Mouse (Mus musculus) neural tube, embryonic 11.5 days (tissue): Measurements from ENCODE around the gene Tas2r105. TPM values are rescaled to one million over a fixed set of nuclear protein-coding genes. Genes with fewer than 3 reads are reported as not detected.

Source experiments
- ATAC-seq: fragments of 200-750 bp; cut with Nextera tagmentation; 2 replicates; pipeline ENCODE4 v1.8.0; 2017; ENCODE audit warnings: moderate number of reproducible peaks, mild to moderate bottlenecking, moderate TSS enrichment, moderate library complexity; ENCODE audit not compliant: insufficient read depth, low FRiP score, low TSS enrichment
- DNase-seq: peaks from one replicate; pipeline ENCODE4 v3.0.0-alpha.2; 2015; ENCODE audit warnings: low spot score
- H3K27ac ChIP-seq: fragments of 300-500 bp; sonication (generic); 2 replicates; pipeline ENCODE4 v1.5.1; 2014; ENCODE audit warnings: low read depth, mild to moderate bottlenecking, low read length
- H3K27me3 ChIP-seq: fragments of 300-500 bp; sonication (generic); 2 replicates; pipeline ENCODE4 v1.6.1; 2014; ENCODE audit warnings: mild to moderate bottlenecking, low read length, mixed read lengths; ENCODE audit not compliant: control insufficient read depth, insufficient read depth
- H3K36me3 ChIP-seq: fragments of 300-500 bp; sonication (generic); 2 replicates; pipeline ENCODE4 v1.6.1; 2014; ENCODE audit warnings: mild to moderate bottlenecking, low read length, moderate library complexity, mixed read lengths; ENCODE audit not compliant: control insufficient read depth, insufficient read depth
- H3K4me1 ChIP-seq: fragments of 300-500 bp; sonication (generic); 2 replicates; pipeline ENCODE4 v1.6.1; 2014; ENCODE audit warnings: low read length, mixed read lengths; ENCODE audit not compliant: control insufficient read depth, insufficient read depth
- H3K4me2 ChIP-seq: fragments of 300-500 bp; sonication (generic); 2 replicates; pipeline ENCODE4 v1.6.1; 2014; ENCODE audit warnings: low read depth, mild to moderate bottlenecking, moderate library complexity
- H3K4me3 ChIP-seq: fragments of 300-500 bp; sonication (generic); 2 replicates; pipeline ENCODE4 v1.5.1; 2014; ENCODE audit warnings: low read depth, low read length
- H3K9ac ChIP-seq: fragments of 300-500 bp; sonication (generic); 2 replicates; pipeline ENCODE4 v1.6.1; 2014; ENCODE audit warnings: mild to moderate bottlenecking, low read length
- H3K9me3 ChIP-seq: fragments of 300-500 bp; sonication (generic); 2 replicates; pipeline ENCODE4 v1.6.1; 2016; ENCODE audit warnings: low read length; ENCODE audit not compliant: control insufficient read depth
- WGBS: fragments of 180-500 bp; shearing (Covaris S2); extraction: QIAGEN DNeasy Blood & Tissue Kit; methylation state at CpG from one replicate; pipeline ENCODE4 v1.1.7; 2014; 5-methylcytosine and 5-hydroxymethylcytosine counted together
- polyA plus RNA-seq: library from polyadenylated mRNA; unstranded; fragments of >200 nt; fragmentation: Nextera tagmentation; extraction: Ambion mirVana; gene quantifications from 2 replicates; pipeline ENCODE4 v1.2.1, GENCODE M21; 2014

The Tas2r105 gene
- not detected in 2 replicates for polyA plus RNA-seq

GRCm38 (mm10) chr6:131687395-131687794 lies at the start of gene Tas2r105:
Tas2r105 (minus strand) TSS chr6:131687495.
- ATAC-seq: no peak
- H3K27me3 ChIP-seq: no peaks in the 10 kb centered on the region
- 85% methylated on average over 1 of the region's 1 CpGs for WGBS
- H3K4me2 ChIP-seq: no peak within 1 kb of the TSS
- no peak within 1 kb of the TSS for H3K9ac ChIP-seq
- peaks cover 2% of the 10 kb centered on the region; the same call in 1 of the 2 replicates for H3K9me3 ChIP-seq
- no peak within 1 kb of the TSS for H3K27ac ChIP-seq
- no peaks in the 10 kb centered on the region for H3K36me3 ChIP-seq
- no peaks in the 10 kb centered on the region for H3K4me1 ChIP-seq
- no peak for DNase-seq
- no peak within 1 kb of the TSS for H3K4me3 ChIP-seq

GRCm38 (mm10) chr6:131712803-131713202 lies 25.5 kb upstream of the Tas2r105 start:
- no peak for ATAC-seq
- H3K4me3 ChIP-seq: no peak overlapping the region
- H3K9me3 ChIP-seq: no peaks in the 10 kb centered on the region
- H3K4me1 ChIP-seq: no peaks in the 10 kb centered on the region
- H3K27ac ChIP-seq: no peak overlapping the region
- H3K4me2 ChIP-seq: no peak overlapping the region
- no peaks in the 10 kb centered on the region for H3K27me3 ChIP-seq
- no peaks in the 10 kb centered on the region for H3K36me3 ChIP-seq
- H3K9ac ChIP-seq: no peak overlapping the region
- no peak for DNase-seq
- 47% methylated on average over 7 of the region's 7 CpGs for WGBS

- H3K9me3 ChIP-seq: no peaks in the 10 kb centered on the region
- ATAC-seq (no peak), DNase-seq (no peak)
- H3K9ac ChIP-seq: no peak within 1 kb of the TSS
- no peaks in the 10 kb centered on the region for H3K36me3 ChIP-seq
- H3K27ac ChIP-seq: no peak within 1 kb of the TSS
- H3K4me1 ChIP-seq: no peaks in the 10 kb centered on the region
- H3K27me3 ChIP-seq: no peaks in the 10 kb centered on the region
- no peak within 1 kb of the TSS for H3K4me3 ChIP-seq
- no peak within 1 kb of the TSS for H3K4me2 ChIP-seq
Measured at GRCm38 (mm10) chr6:131689963-131690362, 2.7 kb upstream of the Tas2r105 start, which contains the start of gene Tas2r114. Tas2r114 (minus strand) TSS chr6:131690063.

- Histone ChIP-seq H3K4me1 (no peaks in the 10 kb centered on the region), H3K27ac (no peak within 1 kb of the TSS), H3K4me3 (no peak within 1 kb of the TSS), H3K36me3 (no peaks in the 10 kb centered on the region), H3K9ac (no peak within 1 kb of the TSS), H3K27me3 (no peaks in the 10 kb centered on the region), H3K4me2 (no peak within 1 kb of the TSS), H3K9me3 (peaks cover 2% of the 10 kb centered on the region; the same call in 1 of the 2 replicates)
- ATAC-seq (no peak), DNase-seq (no peak)
- 84% methylated on average over 1 of the region's 1 CpGs for WGBS
Measured at GRCm38 (mm10) chr6:131685644-131686043, 1.7 kb downstream of the Tas2r105 start, which contains the start of gene Tas2r104. Tas2r104 (minus strand) TSS chr6:131685744.

- Histone ChIP-seq H3K9me3 (peaks cover 2% of the 10 kb centered on the region; the same call in 1 of the 2 replicates), H3K4me3 (no peak within 1 kb of the TSS), H3K27me3 (no peaks in the 10 kb centered on the region), H3K4me1 (no peaks in the 10 kb centered on the region), H3K4me2 (no peak within 1 kb of the TSS), H3K36me3 (no peaks in the 10 kb centered on the region), H3K27ac (no peak within 1 kb of the TSS), H3K9ac (no peak within 1 kb of the TSS)
- ATAC-seq: no peak
- DNase-seq: no peak
- WGBS: 70% methylated on average over 3 of the region's 3 CpGs
Measured at GRCm38 (mm10) chr6:131678786-131679185, 8.5 kb downstream of the Tas2r105 start, which contains the start of gene Tas2r106. Tas2r106 (minus strand) TSS chr6:131678886.

- Histone ChIP-seq H3K4me3 (no peak within 1 kb of the TSS), H3K4me2 (no peak within 1 kb of the TSS), H3K27me3 (no peaks in the 10 kb centered on the region), H3K9me3 (no peaks in the 10 kb centered on the region), H3K4me1 (no peaks in the 10 kb centered on the region), H3K9ac (no peak within 1 kb of the TSS), H3K36me3 (no peaks in the 10 kb centered on the region), H3K27ac (no peak within 1 kb of the TSS)
- DNase-seq (no peak), ATAC-seq (no peak)
Measured at GRCm38 (mm10) chr6:131660049-131660448, 27.2 kb downstream of the Tas2r105 start, which contains the start of gene Tas2r107. Tas2r107 (minus strand) TSS chr6:131660149.

Other genes with a start within 250 kb of the Tas2r105 start
- gene 5430401F13Rik, start 201.1 kb downstream of the Tas2r105 start, polyA plus RNA-seq: not detected in 2 replicates
- gene Gm6619, start 201.1 kb downstream of the Tas2r105 start, polyA plus RNA-seq: not detected in 2 replicates
- gene Tas2r130, start 56.6 kb downstream of the Tas2r105 start, polyA plus RNA-seq: not detected in 2 replicates
- gene Tas2r107, start 27.3 kb downstream of the Tas2r105 start, polyA plus RNA-seq: not detected in 2 replicates
- gene Tas2r106, start 8.6 kb downstream of the Tas2r105 start, polyA plus RNA-seq: not detected in 2 replicates
- gene Tas2r104, start 1.8 kb downstream of the Tas2r105 start, polyA plus RNA-seq: not detected in 2 replicates
- not detected in 2 replicates for gene Tas2r114, start 2.6 kb upstream of the Tas2r105 start, polyA plus RNA-seq